Mouse (Mus musculus): ENCODE measurements around the gene Tmem163.

Gene Tmem163

DNA sequence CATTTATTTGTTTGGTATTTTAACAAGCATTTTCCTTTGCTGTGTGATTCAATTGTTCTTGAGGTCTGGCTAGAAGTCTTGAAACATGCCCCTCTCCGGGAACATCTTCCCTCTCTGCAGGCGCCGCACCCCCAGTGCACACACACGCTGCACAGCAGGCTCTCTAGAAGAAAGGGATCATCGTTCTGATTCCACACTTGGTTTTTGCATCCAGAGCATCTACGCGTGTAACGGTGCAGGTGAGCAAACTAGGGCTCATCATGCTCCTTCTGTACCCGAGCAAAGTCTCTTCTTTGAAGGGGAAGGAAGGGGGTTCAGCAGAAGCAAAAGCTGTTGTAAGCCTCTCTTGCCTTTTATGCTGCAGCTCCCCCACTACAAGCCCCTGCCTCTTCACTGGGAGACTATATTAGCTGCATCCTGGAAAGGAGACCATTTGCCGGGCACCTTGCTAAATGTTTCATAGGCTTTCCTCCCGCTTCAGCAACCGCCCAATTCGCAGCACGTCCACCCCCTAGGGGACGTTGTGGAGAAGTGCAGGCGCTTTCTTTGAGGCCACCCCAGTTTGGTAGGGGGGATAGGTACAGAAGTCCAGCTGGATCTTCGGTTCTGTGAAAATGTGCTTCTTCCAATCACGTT, at the start of gene Tmem163:
Gene Tmem163, minus strand, starts transcription at position 51 of the 636 bp plus-strand sequence.
- DNase-seq (ENCODE audit: low spot score) = peak; percentile 42

DNA sequence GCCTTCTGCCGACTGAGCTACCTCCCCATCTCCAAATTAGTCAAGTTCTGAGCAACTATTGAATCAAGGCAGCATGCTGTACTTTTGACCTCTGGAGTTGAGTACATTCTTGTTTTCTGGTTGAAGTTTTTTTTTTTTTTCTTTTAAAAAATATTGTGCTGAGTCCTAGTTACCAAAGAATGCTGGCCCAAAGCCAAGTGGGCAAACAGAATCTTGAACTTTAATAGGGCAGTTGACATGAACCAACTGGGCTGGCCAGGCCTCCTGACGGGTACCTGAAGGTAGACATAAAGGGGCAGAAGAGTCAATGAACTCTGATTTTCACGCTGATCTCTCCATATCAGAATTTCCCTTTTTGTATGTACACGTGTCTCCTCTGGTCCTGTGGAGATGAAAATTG, 49.7 kb upstream of the Tmem163 start, which contains the start of gene Acmsd:
Gene Acmsd, plus strand, starts transcription at position 318 of the 400 bp plus-strand sequence.
- no peak for DNase-seq (ENCODE audit: low spot score)

DNA sequence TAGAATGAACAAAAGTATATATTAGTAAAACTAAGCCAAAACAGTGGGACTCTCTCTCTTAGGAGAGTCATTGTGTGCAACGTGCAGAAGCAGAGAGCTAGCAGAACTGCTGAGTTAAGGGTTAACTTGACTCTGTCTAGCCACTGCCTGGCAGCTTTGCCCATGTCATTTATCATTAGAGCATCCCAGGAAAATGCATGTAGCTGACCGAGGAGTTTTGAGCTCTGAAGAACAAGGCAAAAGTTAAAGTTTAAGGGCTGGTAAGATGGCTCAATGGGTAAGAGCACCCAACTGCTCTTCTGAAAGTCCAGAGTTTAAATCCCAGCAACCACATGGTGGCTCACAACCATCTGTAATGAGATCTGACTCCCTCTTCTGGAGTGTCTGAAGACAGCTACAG, 44.2 kb upstream of the Tmem163 start:
- DNase-seq (ENCODE audit: low spot score) = no peak

DNA sequence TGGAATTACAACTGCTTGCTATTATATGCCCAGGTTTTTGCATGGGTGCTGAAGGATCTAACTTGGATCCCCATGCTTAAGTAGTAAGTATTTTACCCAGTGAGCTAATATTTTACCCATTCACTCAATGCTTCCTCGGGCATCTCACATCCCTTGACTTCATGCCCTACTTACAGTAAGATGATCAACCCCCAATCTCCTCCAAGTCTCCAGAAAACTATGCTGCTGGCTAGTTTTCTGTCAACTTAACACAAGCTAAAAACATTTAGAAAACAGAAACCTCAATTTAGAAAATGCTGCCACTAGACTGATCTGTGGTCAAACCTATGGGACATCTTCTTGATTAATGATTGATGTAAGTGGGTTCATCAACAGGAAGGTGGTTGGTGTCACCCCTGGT, 38.9 kb upstream of the Tmem163 start:
- DNase-seq (ENCODE audit: low spot score) = no peak

DNA sequence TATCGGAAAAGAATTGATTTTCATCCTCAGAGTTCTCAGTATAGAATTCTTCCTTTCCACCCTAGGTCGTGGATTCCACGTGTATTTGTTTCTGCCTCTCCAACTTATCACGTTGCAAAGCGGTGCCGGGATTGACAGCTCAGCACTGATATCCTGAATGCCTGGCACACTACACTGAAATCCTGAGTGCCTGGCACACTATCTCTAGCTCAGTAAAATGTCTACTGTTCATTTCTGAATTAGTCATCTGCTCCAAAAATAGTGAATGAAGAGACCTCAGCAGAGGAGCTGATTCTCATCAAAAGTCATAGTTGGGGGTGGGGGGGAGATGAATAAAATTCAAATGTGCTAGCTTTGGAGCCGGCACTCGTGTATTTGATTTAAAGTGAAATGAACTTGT, 37.1 kb upstream of the Tmem163 start:
- no peak for DNase-seq (ENCODE audit: low spot score)

DNA sequence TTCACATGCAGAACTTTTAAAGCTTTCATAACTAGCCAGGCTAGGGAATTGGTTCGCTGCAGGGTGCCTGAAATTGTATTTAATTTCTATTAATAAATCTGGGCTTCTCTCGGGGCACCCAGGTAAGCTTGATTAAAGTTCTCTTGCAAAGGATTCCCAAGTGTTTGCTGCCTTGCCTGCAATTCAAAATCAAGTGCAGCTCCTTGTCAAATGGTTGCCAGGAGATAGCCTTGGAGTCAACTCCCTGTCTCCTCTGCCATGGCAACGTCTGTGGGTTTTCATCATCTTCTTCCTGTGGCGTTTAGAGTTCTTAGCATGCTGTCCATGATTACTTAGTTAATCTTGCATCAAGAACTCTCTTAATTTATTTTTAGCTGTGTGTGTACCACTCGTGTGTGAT, 26.9 kb upstream of the Tmem163 start:
- no peak for DNase-seq (ENCODE audit: low spot score)

DNA sequence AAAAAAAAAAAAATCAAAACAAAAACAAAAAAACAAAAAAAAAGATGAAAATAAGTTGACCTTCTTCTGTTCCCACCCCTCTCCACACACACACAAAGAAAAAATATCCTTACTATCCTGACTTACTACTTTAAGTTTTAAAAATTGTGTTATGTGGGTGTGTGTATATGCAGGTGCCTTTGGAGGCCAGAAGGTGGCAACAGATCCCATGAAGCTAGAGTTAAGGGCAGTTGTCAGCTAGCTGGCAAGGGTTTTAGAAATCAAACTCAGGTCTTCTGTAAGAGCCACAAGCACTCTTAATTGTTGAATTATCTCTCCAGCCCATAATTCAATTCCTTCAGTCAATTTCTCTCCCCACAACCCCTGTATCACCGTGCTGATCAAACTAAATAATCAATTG, 22.8 kb upstream of the Tmem163 start:
- no peak for DNase-seq (ENCODE audit: low spot score)

DNA sequence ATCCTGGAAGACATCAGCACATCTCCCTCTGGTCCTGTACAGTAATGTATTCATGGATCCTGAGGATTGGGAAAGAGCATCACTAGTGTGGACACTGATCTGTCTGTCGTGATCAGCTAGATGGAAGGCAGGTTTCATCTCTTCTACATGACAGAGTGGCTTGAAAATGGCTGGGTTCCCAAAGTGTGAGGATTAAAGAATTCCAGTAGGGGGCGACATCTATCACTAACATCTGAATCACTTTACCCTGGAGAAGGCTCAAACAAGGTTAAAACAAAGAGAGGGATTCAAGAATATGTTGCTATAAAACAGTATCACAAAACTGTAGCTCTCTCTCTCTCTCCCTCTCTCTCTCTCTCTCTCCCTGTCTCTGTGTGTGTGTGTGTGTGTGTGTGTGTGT, 17.2 kb upstream of the Tmem163 start:
- DNase-seq (ENCODE audit: low spot score) = no peak

DNA sequence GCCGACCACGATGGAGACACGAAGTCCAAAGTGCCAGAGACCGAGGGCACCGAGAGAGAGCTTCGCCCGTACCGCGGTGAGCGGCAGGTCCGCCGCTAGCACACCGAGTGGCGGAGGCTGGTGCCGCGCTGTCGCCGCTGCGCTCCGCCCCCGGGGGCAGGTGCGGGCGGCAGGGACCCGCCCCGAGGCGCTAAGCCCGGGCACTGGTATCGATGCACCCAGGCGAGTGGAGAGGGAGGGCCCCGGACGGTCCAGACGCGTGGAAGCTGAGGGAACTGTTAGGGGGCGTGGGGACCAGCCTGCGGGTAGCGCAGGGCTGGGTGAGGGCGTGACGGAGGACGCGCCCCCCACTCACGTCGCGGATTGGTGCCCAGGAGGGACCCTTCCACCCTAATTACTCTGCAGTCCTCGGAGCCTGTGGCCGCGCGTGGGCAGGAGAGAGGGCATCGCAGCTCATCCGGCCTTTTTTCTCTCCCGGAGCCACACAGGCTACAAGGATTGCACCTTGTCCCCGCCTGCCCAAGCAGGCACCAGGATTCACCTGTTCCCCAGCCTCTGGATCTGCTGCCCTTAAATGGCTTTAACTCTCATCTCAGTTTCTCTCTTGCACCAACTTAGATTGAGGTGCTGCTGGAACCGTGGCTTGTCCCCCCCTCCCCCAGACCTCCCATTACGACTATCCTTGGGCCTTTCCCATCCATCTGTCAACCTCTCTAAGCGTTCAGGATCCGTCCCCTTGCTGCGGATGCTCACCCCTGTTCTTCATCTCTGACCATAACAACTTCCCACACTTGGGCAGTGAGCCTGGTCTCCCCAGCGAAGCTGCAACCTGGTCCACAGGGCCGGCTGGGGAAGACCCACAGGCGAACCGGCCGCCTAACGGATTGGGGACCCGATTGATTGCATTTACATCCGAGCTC, 1.4 kb downstream of the Tmem163 start:
- DNase-seq (ENCODE audit: low spot score) = peak; percentile 33

DNA sequence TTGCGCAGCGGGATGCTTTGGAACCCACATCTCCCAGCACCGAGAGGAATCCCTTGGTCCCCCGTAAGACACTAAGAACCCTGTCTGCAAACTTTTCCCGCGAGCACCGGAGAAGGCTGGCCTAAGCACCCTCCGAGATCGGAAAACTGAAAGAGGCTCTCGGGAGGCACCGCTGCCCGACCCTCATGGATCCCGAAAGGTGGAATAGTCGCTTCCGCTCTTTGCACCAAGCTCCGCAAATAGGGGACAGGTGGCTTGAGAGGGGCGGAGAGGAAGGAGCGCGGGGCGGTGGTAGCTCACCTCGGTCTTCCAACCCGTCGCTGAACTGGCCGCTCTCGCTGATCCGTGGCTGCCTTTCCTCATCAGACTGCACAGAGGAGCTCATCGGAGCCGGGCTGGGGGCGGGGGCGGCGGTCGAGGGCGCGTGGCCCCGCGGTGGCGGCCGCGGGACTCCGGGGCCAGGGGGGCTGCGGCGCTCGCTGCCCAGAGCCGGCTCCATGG, 2.2 kb downstream of the Tmem163 start:
- DNase-seq (ENCODE audit: low spot score) = peak; percentile 3

DNA sequence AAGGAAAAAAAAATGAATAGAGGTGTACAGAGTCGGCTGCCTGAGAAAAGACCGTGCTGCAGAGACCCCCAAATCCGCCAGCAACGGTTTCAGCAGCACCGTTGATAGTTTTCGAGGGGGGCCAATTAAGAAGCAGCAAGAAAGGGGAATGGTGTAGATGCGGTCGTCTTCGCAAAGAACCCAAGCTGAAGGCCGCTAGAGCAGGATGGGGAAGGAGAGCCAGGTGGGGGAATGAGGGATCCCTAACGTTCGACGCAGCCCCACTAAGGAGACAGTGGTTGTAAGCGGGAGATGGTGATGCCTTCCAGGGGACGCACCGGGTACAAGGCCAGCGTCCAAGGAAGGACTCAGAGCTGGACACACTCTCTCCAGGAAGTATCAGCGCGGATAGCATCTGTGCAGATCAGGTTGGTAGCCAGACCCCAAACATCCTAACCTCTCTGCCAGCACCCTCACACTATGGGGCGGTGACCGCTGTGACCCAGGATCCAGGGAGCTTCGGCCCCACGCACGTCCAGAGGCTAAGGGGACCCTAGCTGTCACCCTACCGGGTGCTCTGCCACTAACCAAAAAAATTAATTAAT, 2.7 kb downstream of the Tmem163 start:
- no peak for DNase-seq (ENCODE audit: low spot score)

DNA sequence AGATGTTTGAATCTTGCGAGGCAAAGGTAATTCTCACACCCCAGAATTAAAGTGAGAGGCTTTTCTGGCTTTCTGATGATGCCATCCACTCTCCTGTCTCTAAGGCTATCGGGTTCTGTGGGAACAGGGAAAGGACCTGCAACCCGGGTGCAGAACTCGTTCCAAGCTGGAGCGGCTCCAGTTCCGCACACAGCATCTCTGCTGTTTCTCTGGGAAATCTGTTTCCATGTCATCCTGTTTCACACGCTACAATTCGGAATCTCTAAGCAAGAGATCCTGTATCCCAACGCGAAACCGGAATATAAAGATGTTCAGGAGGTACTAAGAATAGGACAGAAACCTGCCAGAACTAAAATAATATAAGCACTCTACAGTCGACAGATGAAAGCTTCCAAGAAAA, 3.2 kb downstream of the Tmem163 start:
- no peak for DNase-seq (ENCODE audit: low spot score)

DNA sequence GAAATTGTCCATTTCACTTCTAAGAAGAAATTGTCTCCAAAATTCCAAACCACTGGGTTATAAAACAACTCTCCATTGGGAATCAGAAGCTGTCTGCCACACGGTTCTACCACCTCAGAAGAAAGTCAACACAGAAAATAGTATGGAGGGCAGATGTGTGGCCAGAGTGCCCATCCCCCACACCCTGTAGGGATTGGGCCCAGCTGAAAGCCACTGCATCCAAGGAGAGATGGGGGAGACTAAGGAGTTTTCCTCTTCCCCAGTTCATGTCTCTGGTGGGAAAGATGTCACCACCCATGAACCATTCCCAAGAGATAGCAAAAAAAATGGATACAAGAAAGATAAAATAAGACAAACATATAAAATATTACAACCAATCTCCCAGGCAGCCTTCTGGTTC, 4.1 kb downstream of the Tmem163 start:
- no peak for DNase-seq (ENCODE audit: low spot score)

DNA sequence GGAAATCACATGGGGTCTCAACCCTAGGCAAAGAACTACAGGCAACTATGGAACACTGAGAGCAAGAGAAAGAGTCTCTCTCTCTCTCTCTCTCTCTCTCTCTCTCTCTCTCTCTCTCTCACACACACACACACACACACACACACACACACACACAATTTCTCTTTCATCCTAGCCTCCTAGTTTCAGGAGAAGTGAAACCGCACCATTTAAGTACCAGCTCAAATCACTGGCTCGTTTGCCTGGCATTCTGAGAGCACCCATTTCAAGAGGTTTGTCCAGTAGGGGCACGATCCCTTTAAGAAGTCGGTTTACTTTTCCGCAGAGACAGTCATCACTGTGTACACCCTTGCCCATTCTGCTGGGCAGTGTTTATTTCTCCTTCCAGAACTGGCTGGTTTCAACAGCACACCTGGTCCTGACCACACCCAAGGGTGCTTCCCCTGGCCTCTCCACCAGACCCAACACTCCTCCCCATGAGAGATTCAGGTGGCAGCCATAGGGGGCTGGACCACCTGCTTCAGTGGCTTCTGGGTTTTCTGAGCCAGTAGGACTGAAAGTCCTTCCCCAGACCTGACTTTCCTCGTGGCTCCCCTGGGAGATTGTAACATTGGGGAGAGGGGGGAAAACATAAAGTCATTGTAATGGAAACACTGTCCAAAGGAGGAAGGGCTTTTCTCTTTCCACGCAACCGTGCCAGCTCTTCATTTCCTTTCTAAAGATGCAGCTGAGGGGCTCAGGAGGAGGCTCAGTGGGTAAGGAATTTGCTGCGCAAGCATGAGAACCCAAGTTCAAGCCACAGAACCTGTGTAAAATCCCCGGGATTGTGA, 5.9 kb downstream of the Tmem163 start:
- DNase-seq (ENCODE audit: low spot score) = no peak

DNA sequence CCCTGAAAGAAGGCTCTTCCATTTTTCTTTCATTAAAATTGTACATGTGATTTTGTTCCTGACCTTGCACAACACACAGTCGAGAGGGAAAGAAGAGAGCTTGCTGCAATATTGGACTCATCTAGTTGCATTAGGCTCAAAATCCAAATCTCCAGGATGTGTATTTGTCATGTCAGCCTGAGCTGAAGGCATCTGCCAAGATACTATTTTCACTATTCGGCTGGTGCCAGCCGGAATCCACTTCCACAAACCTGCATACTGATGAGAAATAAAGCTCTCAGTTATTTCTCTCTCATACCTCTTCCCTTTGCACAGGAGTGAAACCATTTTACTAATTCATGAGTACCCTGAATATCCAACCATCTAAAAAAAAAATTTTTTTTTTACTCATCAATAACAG, 11.2 kb downstream of the Tmem163 start:
- no peak for DNase-seq (ENCODE audit: low spot score)

DNA sequence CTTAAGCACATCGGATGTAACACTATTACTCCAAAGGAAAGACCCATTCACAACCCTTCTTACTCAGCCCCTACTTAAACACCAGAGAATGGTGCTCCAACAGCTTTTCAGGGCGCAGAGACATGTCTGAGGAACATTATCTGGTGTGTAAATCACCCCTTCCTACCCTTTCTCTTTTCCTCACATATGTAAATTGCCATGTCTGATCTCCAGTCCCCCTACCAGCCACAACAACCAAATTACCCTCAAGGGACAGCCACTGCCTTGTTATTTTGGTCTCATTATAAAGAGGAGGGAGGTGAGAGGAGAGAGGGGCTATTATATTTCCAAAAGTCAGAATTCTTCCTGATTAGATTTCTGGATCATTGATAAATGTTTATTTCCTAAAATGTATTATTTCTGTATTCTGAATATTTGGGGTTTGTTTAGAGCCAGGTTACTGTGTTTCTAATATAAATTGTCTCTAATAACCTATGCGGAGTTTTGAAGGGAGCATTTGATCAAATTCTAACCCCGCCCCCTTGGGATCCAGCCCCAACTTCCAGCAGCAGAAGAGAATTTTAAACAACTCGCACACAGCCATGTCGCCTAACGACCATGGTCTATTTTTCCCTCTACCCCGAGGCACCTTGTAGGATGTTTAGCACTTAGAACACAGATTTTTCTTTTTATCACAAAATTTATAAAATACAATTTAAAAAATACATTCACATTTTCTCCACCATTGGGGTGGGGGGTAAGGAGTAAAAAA, 12.1 kb downstream of the Tmem163 start:
- no peak for DNase-seq (ENCODE audit: low spot score)

DNA sequence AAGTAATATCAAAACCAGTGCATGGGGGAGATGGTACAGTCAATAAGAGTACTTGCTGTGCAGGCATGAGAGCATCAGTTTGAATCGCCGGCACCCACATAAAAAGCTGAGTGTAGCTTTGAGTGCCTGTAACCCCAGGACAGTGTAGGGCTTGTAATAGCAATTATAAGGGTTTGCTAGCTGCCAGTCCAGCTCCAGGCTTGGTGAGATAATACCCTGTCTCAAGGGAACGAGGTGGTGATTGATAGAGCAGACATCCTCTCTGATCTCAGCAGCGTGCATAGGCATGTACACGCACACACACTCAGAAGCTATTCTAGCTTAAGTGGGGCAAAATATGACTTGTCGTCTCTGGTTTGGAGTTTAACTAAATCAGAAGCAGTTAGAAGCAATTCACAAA, 13.1 kb downstream of the Tmem163 start:
- DNase-seq (ENCODE audit: low spot score) = no peak

DNA sequence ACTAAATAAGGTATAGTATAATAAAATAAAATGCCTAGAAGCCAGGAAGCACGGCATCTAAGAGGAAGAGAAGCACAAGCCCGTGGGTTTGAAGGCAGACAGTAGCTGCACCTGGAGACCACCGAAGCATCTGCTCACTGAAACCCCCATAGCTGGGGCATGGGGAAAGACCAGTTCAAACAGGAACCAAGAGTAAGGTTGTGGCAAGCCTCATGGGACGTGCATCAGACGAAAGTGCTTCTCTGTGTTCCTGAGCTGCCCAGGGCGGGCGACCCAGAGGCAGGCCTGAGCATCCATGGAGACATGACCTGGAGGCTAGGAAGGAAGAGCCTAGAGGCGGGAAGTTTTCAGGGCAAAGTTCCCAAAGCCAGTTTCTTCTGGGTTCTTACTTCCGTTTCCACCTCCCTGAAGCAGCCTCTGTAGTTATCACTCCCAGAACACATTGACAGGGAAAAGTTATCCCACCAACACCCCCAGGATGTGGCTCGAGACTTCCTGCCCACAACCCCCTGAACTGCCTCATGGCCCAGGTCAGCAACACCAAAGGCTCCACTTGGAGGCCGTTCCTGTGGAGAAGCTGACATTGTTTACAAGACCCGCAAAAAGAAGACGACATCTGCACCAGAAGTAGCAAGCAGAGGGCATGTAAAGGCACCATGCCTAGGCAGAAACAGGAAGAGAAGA, 16.8 kb downstream of the Tmem163 start:
- DNase-seq (ENCODE audit: low spot score) = no peak

DNA sequence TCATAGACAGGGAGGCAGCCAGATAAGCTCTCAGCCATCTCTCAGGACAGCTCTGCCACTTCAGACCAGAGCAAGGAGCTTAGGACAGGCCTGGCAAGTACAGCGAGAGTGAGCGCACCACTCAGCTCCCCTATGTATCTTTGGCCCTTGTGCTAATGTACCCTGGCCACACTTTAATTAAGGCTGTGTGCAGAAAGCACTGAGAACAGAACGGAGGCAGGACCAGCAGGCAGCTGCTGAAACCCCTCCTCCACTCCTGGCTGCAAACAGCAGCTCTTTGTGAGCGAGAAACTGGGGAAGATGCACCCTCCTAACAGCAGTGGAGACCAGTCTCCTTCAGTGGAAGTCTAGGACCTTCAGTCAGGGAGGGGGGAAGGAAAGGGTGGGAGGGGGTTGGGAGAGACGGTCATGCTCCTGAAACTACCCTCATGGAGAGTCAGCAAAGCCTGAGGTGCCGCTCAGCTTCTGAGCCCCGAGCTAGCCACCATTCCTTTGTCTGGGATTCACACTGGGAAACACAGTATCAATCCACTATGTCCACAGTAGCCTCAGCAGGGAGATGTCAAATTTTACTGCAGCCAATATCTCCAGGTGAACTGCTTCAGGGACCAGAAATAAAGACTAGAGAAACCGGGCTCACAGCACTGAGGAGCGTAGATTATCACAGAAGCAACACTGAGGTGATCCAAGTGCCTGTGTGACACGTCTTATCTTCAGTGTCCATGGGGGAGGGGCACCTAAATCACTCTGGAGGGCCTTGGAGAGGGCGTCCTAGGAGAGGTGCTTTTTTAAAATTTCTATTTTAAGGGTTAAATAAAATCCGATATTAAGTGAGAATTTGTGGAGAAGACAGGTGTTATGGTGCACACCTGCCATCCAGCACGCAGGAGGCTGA, 18.0 kb downstream of the Tmem163 start:
- no peak for DNase-seq (ENCODE audit: low spot score)

DNA sequence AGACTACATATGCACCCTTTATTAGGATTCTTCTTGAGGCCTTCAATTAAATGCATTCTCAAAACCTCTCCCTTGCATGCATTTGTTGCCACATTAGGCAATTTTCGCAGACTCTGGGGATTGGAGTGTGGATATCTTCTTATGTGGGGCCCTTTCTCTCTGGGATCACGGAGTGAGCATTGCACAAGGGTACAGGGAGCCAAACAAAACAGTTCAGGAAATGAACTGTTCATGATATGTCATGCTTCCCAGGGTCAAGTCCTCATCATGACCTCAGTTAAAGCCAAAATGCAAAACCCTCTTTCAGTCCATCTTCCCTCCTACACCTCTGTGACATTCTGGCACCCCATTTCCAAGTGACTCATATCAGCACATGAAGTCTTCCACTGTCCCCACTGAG, 27.8 kb downstream of the Tmem163 start:
- DNase-seq (ENCODE audit: low spot score) = no peak

Data from T-cell, adult 2 months (primary cell).